Comparison of ENCODE assay signal across 8 mouse cellular contexts in genomic region chr8:10924001-10924490, GRCm38 (mm10).
A peak's percentile ranks its signal among the peaks of the same experiment; 100 is the strongest.
DNase-seq lines count a peak whose midpoint lies in the region; ATAC-seq and TF ChIP-seq lines count a peak whose summit lies in the region.

No protein-coding gene starts in this region.

- no peak for ATAC-seq in forebrain, postnatal 0 days
- ATAC-seq in neural tube, embryonic 11.5 days (ENCODE audit: insufficient read depth, low FRiP score, low TSS enrichment) = no peak
- ATAC-seq in liver, embryonic 12.5 days = 0 out of 2 replicates have a peak, but pooled peaks have one; percentile 23

- H3K9ac ChIP-seq in forebrain, postnatal 0 days = no peak overlapping the region
- H3K9ac ChIP-seq in neural tube, embryonic 11.5 days (ENCODE audit: low read length) = no peak overlapping the region; the same call in 1 of the 2 replicates
- H3K9ac ChIP-seq in liver, embryonic 12.5 days = peak overlapping the region; percentile 40; the same call in 1 of the 2 replicates

- peaks cover 97% of the 10 kb centered on the region for H3K4me1 ChIP-seq in forebrain, embryonic 10.5 days
- H3K4me1 ChIP-seq in forebrain, postnatal 0 days (ENCODE audit: insufficient read depth) = peaks cover 34% of the 10 kb centered on the region
- peaks cover 43% of the 10 kb centered on the region for H3K4me1 ChIP-seq in neural tube, embryonic 11.5 days (ENCODE audit: control insufficient read depth, insufficient read depth, low read length)
- peaks cover 55% of the 10 kb centered on the region for H3K4me1 ChIP-seq in liver, embryonic 12.5 days

- peak; percentile 57 for DNase-seq in forebrain, embryonic 10.5 days (ENCODE audit: extremely low spot score, low spot score)
- no peak for DNase-seq in forebrain, postnatal 0 days
- DNase-seq in neural tube, embryonic 11.5 days (ENCODE audit: low spot score) = no peak
- no peak for DNase-seq in neural tube, embryonic 10.5 days (ENCODE audit: extremely low spot score, low spot score)
- no peak for DNase-seq in cerebellum, postnatal 10 days
- DNase-seq in urinary bladder, adult 2 months (ENCODE audit: low spot score) = no peak
- DNase-seq in right cerebral cortex, postnatal 25 days = no peak

- peak overlapping the region; percentile 39 for H3K4me3 ChIP-seq in forebrain, embryonic 10.5 days
- no peak overlapping the region for H3K4me3 ChIP-seq in forebrain, postnatal 0 days (ENCODE audit: low read depth, low read length)
- no peak overlapping the region for H3K4me3 ChIP-seq in neural tube, embryonic 11.5 days (ENCODE audit: low read depth, low read length)
- H3K4me3 ChIP-seq in liver, embryonic 12.5 days = peak overlapping the region; percentile 31; the same call in 1 of the 2 replicates

- peak overlapping the region; percentile 91 for H3K27ac ChIP-seq in forebrain, embryonic 10.5 days
- no peak overlapping the region for H3K27ac ChIP-seq in forebrain, postnatal 0 days (ENCODE audit: low read depth, low read length)
- peak overlapping the region; percentile 75; the same call in 1 of the 2 replicates for H3K27ac ChIP-seq in neural tube, embryonic 11.5 days (ENCODE audit: low read depth, low read length)
- peak overlapping the region; percentile 59 for H3K27ac ChIP-seq in liver, embryonic 12.5 days

- H3K9me3 ChIP-seq in forebrain, embryonic 10.5 days = no peaks in the 10 kb centered on the region
- no peaks in the 10 kb centered on the region for H3K9me3 ChIP-seq in forebrain, postnatal 0 days (ENCODE audit: low read length)
- H3K9me3 ChIP-seq in neural tube, embryonic 11.5 days (ENCODE audit: control insufficient read depth, low read length) = no peaks in the 10 kb centered on the region
- no peaks in the 10 kb centered on the region for H3K9me3 ChIP-seq in liver, embryonic 12.5 days (replicated peaks)

- WGBS in forebrain, embryonic 10.5 days = 0% methylated on average over 3 of the region's 3 CpGs
- WGBS in forebrain, postnatal 0 days = 16% methylated on average over 3 of the region's 3 CpGs
- 0% methylated on average over 3 of the region's 3 CpGs for WGBS in neural tube, embryonic 11.5 days
- 9% methylated on average over 3 of the region's 3 CpGs for WGBS in liver, embryonic 12.5 days (ENCODE audit: insufficient replicate concordance)

- peaks cover 66% of the 10 kb centered on the region for H3K27me3 ChIP-seq in forebrain, embryonic 10.5 days (ENCODE audit: poor library complexity, severe bottlenecking)
- no peaks in the 10 kb centered on the region for H3K27me3 ChIP-seq in forebrain, postnatal 0 days (ENCODE audit: insufficient read depth, low read length)
- peaks cover 2% of the 10 kb centered on the region; the same call in 1 of the 2 replicates for H3K27me3 ChIP-seq in neural tube, embryonic 11.5 days (ENCODE audit: control insufficient read depth, insufficient read depth, low read length)
- peaks cover 48% of the 10 kb centered on the region for H3K27me3 ChIP-seq in liver, embryonic 12.5 days (replicated peaks)

- TF ChIP-seq CTCF in forebrain, postnatal 0 days (IDR thresholded peaks at IDR 0.05; ENCODE audit: low read depth) = no peak

- no peak overlapping the region for H3K4me2 ChIP-seq in forebrain, postnatal 0 days (ENCODE audit: low read depth)
- H3K4me2 ChIP-seq in neural tube, embryonic 11.5 days (ENCODE audit: low read depth) = peak overlapping the region; percentile 21; the same call in 1 of the 2 replicates
- peak overlapping the region; percentile 60 for H3K4me2 ChIP-seq in liver, embryonic 12.5 days

- H3K36me3 ChIP-seq in forebrain, embryonic 10.5 days (replicated peaks) = no peaks in the 10 kb centered on the region
- H3K36me3 ChIP-seq in forebrain, postnatal 0 days (ENCODE audit: insufficient read depth) = no peaks in the 10 kb centered on the region
- no peaks in the 10 kb centered on the region for H3K36me3 ChIP-seq in neural tube, embryonic 11.5 days (ENCODE audit: control insufficient read depth, insufficient read depth, low read length)
- H3K36me3 ChIP-seq in liver, embryonic 12.5 days = no peaks in the 10 kb centered on the region

Comparison
In these comparisons a context has a peak if more than half of its experiments do, and no peak if none do; other contexts are left out.
1. H3K4me3 ChIP-seq: peak in forebrain, embryonic 10.5 days (single experiment) and liver, embryonic 12.5 days (single experiment); none in forebrain, postnatal 0 days (single experiment) and neural tube, embryonic 11.5 days (single experiment).